Mouse (Mus musculus) CH12.LX (cell line): ENCODE measurements around the gene Ces1h. TPM values are rescaled to one million over a fixed set of nuclear protein-coding genes. Genes with fewer than 3 reads are reported as not detected.

Experiments used
- DNase-seq: peaks from one replicate; pipeline ENCODE4 v3.0.0-alpha.2; 2013; ENCODE audit errors: extremely low read depth
- H3K27ac ChIP-seq: 2 replicates; pipeline ENCODE4 v1.5.1; 2012; ENCODE audit warnings: low read depth, mild to moderate bottlenecking, control low read depth, moderate library complexity; ENCODE audit not compliant: insufficient read depth
- H3K27me3 ChIP-seq: replicated peaks from 2 replicates; pipeline ENCODE3; 2012; ENCODE audit warnings: inconsistent platforms
- H3K36me3 ChIP-seq, 2 experiments: replicated peaks in 1 of 2; 2 replicates each; pipeline versions ENCODE3 to v1.6.1; 2012; ENCODE audit warnings: inconsistent platforms in 1 of 2, low read length in 1 of 2, mild to moderate bottlenecking in 1 of 2, mixed read lengths in 1 of 2, moderate library complexity in 1 of 2; ENCODE audit not compliant: control insufficient read depth in 1 of 2, insufficient read depth in 1 of 2
- H3K4me1 ChIP-seq, 2 experiments: 2 replicates each; pipeline ENCODE4 v1.6.1; 2012; ENCODE audit warnings: inconsistent platforms in 1 of 2, moderate library complexity in 1 of 2; ENCODE audit not compliant: insufficient read depth in 2 of 2, control insufficient read depth in 1 of 2
- H3K4me2 ChIP-seq: 2 replicates; pipeline ENCODE4 v1.6.1; 2012; ENCODE audit warnings: low read depth, mild to moderate bottlenecking, control low read depth; ENCODE audit not compliant: poor library complexity, insufficient read depth, severe bottlenecking
- H3K4me3 ChIP-seq, 3 experiments: fragments of 150-350 bp in 1 of 3; sonication (generic) in 1 of 3; replicated peaks in 1 of 3; 2 replicates each; pipeline versions ENCODE3 to v1.5.1; 2011 to 2012; ENCODE audit warnings: low read depth in 2 of 3, low read length in 2 of 3, mild to moderate bottlenecking in 2 of 3, moderate library complexity in 2 of 3, control low read depth in 1 of 3, improper control_type of control experiment in 1 of 3, inconsistent platforms in 1 of 3, mixed read lengths in 1 of 3; ENCODE audit not compliant: poor library complexity in 1 of 3
- H3K79me2 ChIP-seq: replicated peaks from 2 replicates; pipeline ENCODE4 v1.6.1; 2012; ENCODE audit warnings: mild to moderate bottlenecking, moderate library complexity; ENCODE audit not compliant: control insufficient read depth, poor library complexity, insufficient read depth, severe bottlenecking; ENCODE audit errors: extremely low read depth
- H3K9ac ChIP-seq: 2 replicates; pipeline ENCODE4 v1.6.1; 2012; ENCODE audit warnings: low read depth, mild to moderate bottlenecking, control low read depth, moderate library complexity; ENCODE audit not compliant: insufficient read depth
- H3K9me3 ChIP-seq: replicated peaks from 2 replicates; pipeline ENCODE3; 2012; ENCODE audit warnings: low read length, inconsistent platforms, mixed read lengths
- CHD1 ChIP-seq: IDR thresholded peaks from 2 replicates; pipeline ENCODE4 v1.6.1; 2012; ENCODE audit warnings: low read depth, low read length, improper control_type of control experiment, inconsistent platforms
- ETS1 ChIP-seq: conservative IDR thresholded peaks from 2 replicates; pipeline ENCODE4 v1.6.1; 2012; ENCODE audit warnings: low read depth, mild to moderate bottlenecking, inconsistent platforms, low read length, improper control_type of control experiment, moderate library complexity
- IRF4 ChIP-seq: IDR thresholded peaks from 2 replicates; pipeline ENCODE4 v1.6.1; 2014; ENCODE audit warnings: low read depth, mild to moderate bottlenecking, inconsistent platforms, low read length, improper control_type of control experiment
- JUN ChIP-seq: IDR thresholded peaks from 2 replicates; pipeline ENCODE4 v1.6.1; 2011; ENCODE audit warnings: low read depth, mild to moderate bottlenecking, low read length, improper control_type of control experiment, moderate library complexity; ENCODE audit not compliant: insufficient read depth
- JUND ChIP-seq: conservative IDR thresholded peaks from 2 replicates; pipeline ENCODE4 v1.6.1; 2011; ENCODE audit warnings: low read depth, low read length, improper control_type of control experiment
- MAX ChIP-seq: IDR thresholded peaks from 2 replicates; pipeline ENCODE4 v1.6.1; 2011; ENCODE audit warnings: low read length, improper control_type of control experiment
- NELFE ChIP-seq: IDR thresholded peaks from 2 replicates; pipeline ENCODE4 v1.6.1; 2011; ENCODE audit warnings: low read depth, low read length, improper control_type of control experiment
- NRF1 ChIP-seq: IDR thresholded peaks from 2 replicates; pipeline ENCODE4 v1.6.1; 2014; ENCODE audit warnings: low read depth, mild to moderate bottlenecking, inconsistent platforms, low read length, improper control_type of control experiment, moderate library complexity
- PAX5 ChIP-seq: IDR thresholded peaks from 2 replicates; pipeline ENCODE4 v1.6.1; 2012; ENCODE audit warnings: low read length, inconsistent platforms, mixed read lengths
- POLR2A ChIP-seq: IDR thresholded peaks from 2 replicates; pipeline ENCODE4 v1.6.1; 2011; ENCODE audit warnings: low read depth, mild to moderate bottlenecking, improper control_type of control experiment, low read length
- RCOR1 ChIP-seq: conservative IDR thresholded peaks from 2 replicates; pipeline ENCODE4 v1.6.1; 2012; ENCODE audit warnings: low read depth, mild to moderate bottlenecking, inconsistent platforms, low read length, improper control_type of control experiment
- SIN3A ChIP-seq: IDR thresholded peaks from 2 replicates; pipeline ENCODE4 v1.6.1; 2012; ENCODE audit warnings: low read length, improper control_type of control experiment, inconsistent platforms
- USF2 ChIP-seq: conservative IDR thresholded peaks from 2 replicates; pipeline ENCODE4 v1.6.1; 2011; ENCODE audit warnings: low read depth, low read length, improper control_type of control experiment
- ZMIZ1 ChIP-seq: IDR thresholded peaks from 2 replicates; pipeline ENCODE4 v1.6.1; 2012; ENCODE audit warnings: low read depth, mild to moderate bottlenecking, inconsistent platforms, low read length, improper control_type of control experiment
- dilution Hi-C: fragments of 300-500 bp; cut with MboI; formaldehyde crosslinking; loops from 2 replicates; pipeline ENCODE4 v1.14.3; 2020; ENCODE audit warnings: low sequenced_read_pairs; ENCODE audit not compliant: extremely low pct_unique_long_range_greater_than_20kb, extremely low pct_ligation_motif_present
- in situ Hi-C: fragments of 300-500 bp; cut with MboI; formaldehyde crosslinking; loops from 3 replicates; pipeline ENCODE4 v1.14.3; 2019; ENCODE audit warnings: low sequenced_read_pairs, low pct_ligation_motif_present, low pct_unique_long_range_greater_than_20kb, mixed read lengths
- polyA plus RNA-seq: library from polyadenylated mRNA; unstranded; fragments of >175 nt; gene quantifications from 2 replicates; pipeline ENCODE4 v1.2.1, GENCODE M21; 2012; ENCODE audit warnings: low read depth; ENCODE audit not compliant: insufficient read length
- total RNA-seq, 2 experiments: library from RNA; depleted of rRNA; stranded (reverse); fragments of 300-350 nt in 1 of 2; fragments of >200 nt in 1 of 2; gene quantifications; 2 replicates each; pipeline ENCODE4 v1.2.3; 2012 to 2014

The Ces1h gene
- total and polyA plus RNA-seq, 3 experiments: not detected

- no peak overlapping the region for H3K9ac ChIP-seq
- TF ChIP-seq PAX5: no peak
- no peak for TF ChIP-seq NRF1
- DNase-seq: no peak
- H3K27ac ChIP-seq: no peak overlapping the region
- no peaks in the 10 kb centered on the region for H3K4me1 ChIP-seq
- H3K9me3 ChIP-seq: no peaks in the 10 kb centered on the region
- no peaks in the 10 kb centered on the region for H3K79me2 ChIP-seq
- peaks cover 52% of the 10 kb centered on the region for H3K27me3 ChIP-seq
- dilution Hi-C loops (no loop called here), in situ Hi-C loops (no loop called here)
- no peak overlapping the region for H3K4me3 ChIP-seq
- H3K4me2 ChIP-seq: no peak overlapping the region
- no peaks in the 10 kb centered on the region for H3K36me3 ChIP-seq
Observed at GRCm38 (mm10) chr8:93360113-93360512, 19.4 kb downstream of the Ces1h start.

GRCm38 (mm10) chr8:93339531-93339930 lies 40.0 kb downstream of the Ces1h start:
- no peak for DNase-seq
- dilution Hi-C loops: no loop called here

GRCm38 (mm10) chr8:93337207-93337606 lies 42.3 kb downstream of the Ces1h start, which contains the start of gene Ces1g:
TSS of gene Ces1g (minus strand) at chr8:93337308.
- H3K9me3 ChIP-seq: no peaks in the 10 kb centered on the region
- in situ Hi-C loops (no loop called here), dilution Hi-C loops (no loop called here)
- no peaks in the 10 kb centered on the region for H3K4me1 ChIP-seq
- H3K79me2 ChIP-seq: no peaks in the 10 kb centered on the region
- no peak for DNase-seq
- no peak within 1 kb of the TSS for H3K9ac ChIP-seq
- no peaks in the 10 kb centered on the region for H3K36me3 ChIP-seq
- no peak within 1 kb of the TSS for H3K4me2 ChIP-seq
- no peak for TF ChIP-seq CHD1
- peaks cover 58% of the 10 kb centered on the region for H3K27me3 ChIP-seq
- no peak within 1 kb of the TSS for H3K27ac ChIP-seq
- no peak within 1 kb of the TSS for H3K4me3 ChIP-seq

More at GRCm38 (mm10) chr8:93339531-93339930, 40.0 kb downstream of the Ces1h start:
- H3K79me2 ChIP-seq: no peaks in the 10 kb centered on the region
- H3K4me3 ChIP-seq: no peak overlapping the region
- H3K4me1 ChIP-seq: no peaks in the 10 kb centered on the region
- in situ Hi-C loops: no loop called here
- no peak overlapping the region for H3K27ac ChIP-seq
- peaks cover 39% of the 10 kb centered on the region for H3K27me3 ChIP-seq
- TF ChIP-seq ZMIZ1 (no peak), NELFE (no peak), POLR2A (no peak), RCOR1 (no peak), SIN3A (no peak), USF2 (no peak), IRF4 (no peak), JUN (no peak), MAX (no peak), JUND (no peak), ETS1 (no peak)
- TF ChIP-seq, all 38 proteins: peak for 0
- Histone ChIP-seq H3K9ac (no peak overlapping the region), H3K9me3 (no peaks in the 10 kb centered on the region), H3K4me2 (no peak overlapping the region), H3K36me3 (no peaks in the 10 kb centered on the region)
